Comparison of ENCODE assay signal across 20 mouse cellular contexts in genomic region chr10:42230471-42231099, GRCm38 (mm10). TPM values are rescaled to one million over a fixed set of nuclear protein-coding genes. Genes with fewer than 3 reads are reported as not detected.
DNase-seq lines count a peak whose midpoint lies in the region; ATAC-seq and TF ChIP-seq lines count a peak whose summit lies in the region.
"Had no signal": no experiment of that assay in that cellular context is flagged by ENCODE, and none has a peak within 500 bp of the region (broad histone marks: within the 10 kb centered on the region; RNA-seq: fewer than 3 reads in every experiment).

No protein-coding gene starts in this region.

- H3K4me3 ChIP-seq in heart, adult 2 months = no peak overlapping the region
- no peak overlapping the region for H3K4me3 ChIP-seq in midbrain, embryonic 11.5 days (ENCODE audit: low read depth, low read length)
- H3K4me3 ChIP-seq in midbrain, embryonic 16.5 days (ENCODE audit: low read depth, low read length) = no peak overlapping the region
- no peak overlapping the region for H3K4me3 ChIP-seq in liver, embryonic 15.5 days (replicated peaks)
- no peak overlapping the region for H3K4me3 ChIP-seq in forebrain, embryonic 14.5 days (ENCODE audit: low read depth, low read length)
- H3K4me3 ChIP-seq: embryonic facial prominence, embryonic 15.5 days; heart, embryonic 12.5 days; hindbrain, embryonic 15.5 days; layer of hippocampus, adult 2 months; limb, embryonic 10.5 days had no signal

- H3K4me1 ChIP-seq in heart, adult 2 months (ENCODE audit: control insufficient read depth, insufficient read depth, low read length) = peaks cover 38% of the 10 kb centered on the region
- H3K4me1 ChIP-seq in midbrain, embryonic 11.5 days (ENCODE audit: control insufficient read depth, insufficient read depth, low read length) = no peaks in the 10 kb centered on the region
- H3K4me1 ChIP-seq in midbrain, embryonic 16.5 days (ENCODE audit: control insufficient read depth, insufficient read depth, low read length) = 0 out of 2 replicates have a peak, but pooled peaks cover 8% of the 10 kb centered on the region
- H3K4me1 ChIP-seq in liver, embryonic 15.5 days (replicated peaks) = peaks cover 93% of the 10 kb centered on the region
- peaks cover 18% of the 10 kb centered on the region; the same call in 1 of the 2 replicates for H3K4me1 ChIP-seq in forebrain, embryonic 14.5 days (ENCODE audit: control insufficient read depth, insufficient read depth, low read length)

- no peak for TF ChIP-seq POLR2A in heart, adult 2 months (IDR thresholded peaks at IDR 0.05; ENCODE audit: insufficient read depth, low read depth, low read length)

- H3K4me2 ChIP-seq in midbrain, embryonic 11.5 days = no peak overlapping the region
- no peak overlapping the region for H3K4me2 ChIP-seq in midbrain, embryonic 16.5 days (ENCODE audit: low read length)
- H3K4me2 ChIP-seq in liver, embryonic 15.5 days = no peak overlapping the region
- no peak overlapping the region for H3K4me2 ChIP-seq in forebrain, embryonic 14.5 days (ENCODE audit: low read length)
- H3K4me2 ChIP-seq: embryonic facial prominence, embryonic 15.5 days; heart, embryonic 12.5 days; hindbrain, embryonic 15.5 days had no signal

- peaks cover 18% of the 10 kb centered on the region for H3K79me2 ChIP-seq in heart, adult 2 months (replicated peaks; ENCODE audit: control insufficient read depth, insufficient read depth, low read length)

- H3K9me3 ChIP-seq in midbrain, embryonic 11.5 days (ENCODE audit: control insufficient read depth, low read length) = no peaks in the 10 kb centered on the region
- H3K9me3 ChIP-seq in midbrain, embryonic 16.5 days (replicated peaks; ENCODE audit: control insufficient read depth, low read length, poor library complexity, severe bottlenecking) = no peaks in the 10 kb centered on the region
- H3K9me3 ChIP-seq in liver, embryonic 15.5 days (replicated peaks) = no peaks in the 10 kb centered on the region
- H3K9me3 ChIP-seq in forebrain, embryonic 14.5 days (replicated peaks; ENCODE audit: control insufficient read depth, low read length) = no peaks in the 10 kb centered on the region
- H3K9me3 ChIP-seq: embryonic facial prominence, embryonic 15.5 days; heart, embryonic 12.5 days; hindbrain, embryonic 15.5 days; limb, embryonic 10.5 days had no signal

- WGBS in heart, adult 2 months = 94% methylated on average over 5 of the region's 5 CpGs
- WGBS in midbrain, embryonic 11.5 days = 94% methylated on average over 5 of the region's 5 CpGs
- 95% methylated on average over 5 of the region's 5 CpGs for WGBS in midbrain, embryonic 16.5 days
- WGBS in liver, embryonic 15.5 days (ENCODE audit: insufficient replicate concordance) = 90% methylated on average over 5 of the region's 5 CpGs
- WGBS in forebrain, embryonic 14.5 days = 96% methylated on average over 5 of the region's 5 CpGs

- H3K36me3 ChIP-seq in heart, adult 2 months (ENCODE audit: control insufficient read depth, insufficient read depth, low read length) = peaks cover 5% of the 10 kb centered on the region; the same call in 1 of the 2 replicates
- H3K36me3 ChIP-seq in midbrain, embryonic 11.5 days (ENCODE audit: control insufficient read depth, insufficient read depth, low read length) = no peaks in the 10 kb centered on the region
- H3K36me3 ChIP-seq in midbrain, embryonic 16.5 days (ENCODE audit: control insufficient read depth, insufficient read depth, low read length) = no peaks in the 10 kb centered on the region
- peaks cover 70% of the 10 kb centered on the region for H3K36me3 ChIP-seq in liver, embryonic 15.5 days (replicated peaks)
- H3K36me3 ChIP-seq in forebrain, embryonic 14.5 days (ENCODE audit: control insufficient read depth, insufficient read depth, low read length) = no peaks in the 10 kb centered on the region
- H3K36me3 ChIP-seq: hindbrain, embryonic 15.5 days had no signal

- peak overlapping the region; percentile 58 for H3K27ac ChIP-seq in heart, adult 2 months
- no peak overlapping the region for H3K27ac ChIP-seq in midbrain, embryonic 11.5 days (ENCODE audit: low read depth, low read length)
- H3K27ac ChIP-seq in midbrain, embryonic 16.5 days (ENCODE audit: low read length) = no peak overlapping the region
- peak overlapping the region; percentile 34 for H3K27ac ChIP-seq in liver, embryonic 15.5 days (replicated peaks)
- H3K27ac ChIP-seq in forebrain, embryonic 14.5 days (ENCODE audit: low read depth, low read length) = no peak overlapping the region
- H3K27ac ChIP-seq: embryonic facial prominence, embryonic 15.5 days; hindbrain, embryonic 15.5 days; limb, embryonic 10.5 days; macrophage had no signal

- no peaks in the 10 kb centered on the region for H3K27me3 ChIP-seq in heart, adult 2 months (ENCODE audit: control insufficient read depth, insufficient read depth, low read length)
- no peaks in the 10 kb centered on the region for H3K27me3 ChIP-seq in midbrain, embryonic 11.5 days (ENCODE audit: control insufficient read depth, insufficient read depth, low read length)
- no peaks in the 10 kb centered on the region for H3K27me3 ChIP-seq in midbrain, embryonic 16.5 days (ENCODE audit: control insufficient read depth, insufficient read depth, low read depth, low read length)
- no peaks in the 10 kb centered on the region for H3K27me3 ChIP-seq in liver, embryonic 15.5 days
- H3K27me3 ChIP-seq in forebrain, embryonic 14.5 days (replicated peaks; ENCODE audit: control insufficient read depth, insufficient read depth, low read length) = no peaks in the 10 kb centered on the region
- H3K27me3 ChIP-seq: CH12.LX; embryonic facial prominence, embryonic 15.5 days; heart, embryonic 12.5 days; hindbrain, embryonic 15.5 days had no signal

- no peak for TF ChIP-seq CTCF in heart, adult 2 months (IDR thresholded peaks at IDR 0.05)

- DNase-seq in heart, adult 2 months = no peak
- DNase-seq in heart, adult 11 months = no peak
- peak; percentile 73 for DNase-seq in midbrain, embryonic 11.5 days (ENCODE audit: low spot score, missing footprints)
- no peak for DNase-seq in forebrain, embryonic 14.5 days (ENCODE audit: low spot score)
- no peak for DNase-seq in urinary bladder, postnatal 36 days (ENCODE audit: low spot score in 2 of 2)
- DNase-seq: cerebellum, adult 8-10 months; gastrocnemius, postnatal 25 days; heart, postnatal 36 days; lung, adult 2 months; midbrain, embryonic 14.5 days; retina, postnatal 1 day had no signal

- no peak for ATAC-seq in midbrain, embryonic 11.5 days (ENCODE audit: low FRiP score)
- ATAC-seq in midbrain, embryonic 16.5 days = no peak
- no peak for ATAC-seq in liver, embryonic 15.5 days (ENCODE audit: insufficient read depth)
- ATAC-seq in forebrain, embryonic 14.5 days = no peak

- H3K9ac ChIP-seq in heart, adult 2 months (ENCODE audit: low read depth, low read length) = no peak overlapping the region
- no peak overlapping the region for H3K9ac ChIP-seq in midbrain, embryonic 11.5 days (ENCODE audit: low read length)
- H3K9ac ChIP-seq in midbrain, embryonic 16.5 days (ENCODE audit: low read depth, low read length) = no peak overlapping the region
- no peak overlapping the region for H3K9ac ChIP-seq in liver, embryonic 15.5 days
- H3K9ac ChIP-seq in forebrain, embryonic 14.5 days (ENCODE audit: low read length) = no peak overlapping the region
- H3K9ac ChIP-seq: embryonic facial prominence, embryonic 15.5 days; heart, embryonic 12.5 days; hindbrain, embryonic 15.5 days had no signal

- no peak for TF ChIP-seq EP300 in heart, adult 2 months (IDR thresholded peaks at IDR 0.05; ENCODE audit: insufficient read depth, low read depth, low read length)

- intact Hi-C loops in heart, adult 2 months (cut with DNase I) = no loop called here

RNA-seq across cellular contexts. Expression of gene Foxo3, which starts 46.0 kb away (rescaled TPM):
- 10 to 100 TPM; 72.5 to 89.5 TPM for total RNA-seq in heart, adult 2 months (2021)
- polyA plus RNA-seq in heart, adult 2 months (2012; rRNA removed) = 26.7 and 32.7 TPM in 2 replicates
- 4.0 and 4.6 TPM in 2 replicates for polyA plus RNA-seq in midbrain, embryonic 11.5 days (2014; fragmentation: Nextera tagmentation; extraction: Ambion mirVana)
- 3.8 TPM in 2 replicates for polyA plus RNA-seq in midbrain, embryonic 16.5 days (2015; fragmentation: Nextera tagmentation; extraction: Ambion mirVana)
- polyA plus RNA-seq in liver, embryonic 15.5 days (2015; fragmentation: Nextera tagmentation; extraction: Ambion mirVana) = 15.1 and 15.9 TPM in 2 replicates
- polyA plus RNA-seq in forebrain, embryonic 14.5 days (2014; fragmentation: Nextera tagmentation; extraction: Ambion mirVana) = 5.4 and 5.6 TPM in 2 replicates

Comparison
In these comparisons a context has a peak if more than half of its experiments do, and no peak if none do; other contexts are left out.
1. H3K27ac ChIP-seq: peak in heart, adult 2 months (single experiment) and liver, embryonic 15.5 days (single experiment); none in midbrain, embryonic 11.5 days (single experiment), midbrain, embryonic 16.5 days (single experiment) and forebrain, embryonic 14.5 days (single experiment).